Mouse (Mus musculus) midbrain, embryonic 16.5 days (tissue): Measurements from ENCODE around the gene Rhbdl1. TPM values are rescaled to one million over a fixed set of nuclear protein-coding genes. Genes with fewer than 3 reads are reported as not detected.

ENCODE experiments used
- ATAC-seq: fragments of 200-750 bp; cut with Nextera tagmentation; 2 replicates; pipeline ENCODE4 v1.8.0; 2017; ENCODE audit warnings: moderate TSS enrichment
- H3K27ac ChIP-seq: fragments of 300-500 bp; sonication (generic); 2 replicates; pipeline ENCODE4 v1.5.1; 2014; ENCODE audit warnings: mild to moderate bottlenecking, low read length, mixed read lengths
- H3K27me3 ChIP-seq: fragments of 300-500 bp; sonication (generic); 2 replicates; pipeline ENCODE4 v1.6.1; 2014; ENCODE audit warnings: low read depth, low read length, mixed read lengths; ENCODE audit not compliant: control insufficient read depth, insufficient read depth
- H3K36me3 ChIP-seq: fragments of 300-500 bp; sonication (generic); 2 replicates; pipeline ENCODE4 v1.6.1; 2014; ENCODE audit warnings: mild to moderate bottlenecking, low read length, moderate library complexity, mixed read lengths; ENCODE audit not compliant: control insufficient read depth, insufficient read depth
- H3K4me1 ChIP-seq: fragments of 300-500 bp; sonication (generic); 2 replicates; pipeline ENCODE4 v1.6.1; 2014; ENCODE audit warnings: mild to moderate bottlenecking, low read length, mixed read lengths; ENCODE audit not compliant: control insufficient read depth, insufficient read depth
- H3K4me2 ChIP-seq: fragments of 300-500 bp; sonication (generic); 2 replicates; pipeline ENCODE4 v1.6.1; 2014; ENCODE audit warnings: mild to moderate bottlenecking, low read length, mixed read lengths
- H3K4me3 ChIP-seq: fragments of 300-500 bp; sonication (generic); 2 replicates; pipeline ENCODE4 v1.5.1; 2014; ENCODE audit warnings: low read depth, mild to moderate bottlenecking, low read length, moderate library complexity, mixed read lengths
- H3K9ac ChIP-seq: fragments of 300-500 bp; sonication (generic); 2 replicates; pipeline ENCODE4 v1.6.1; 2014; ENCODE audit warnings: low read depth, low read length, mixed read lengths
- H3K9me3 ChIP-seq: fragments of 300-500 bp; sonication (generic); replicated peaks from 2 replicates; pipeline ENCODE4 v1.6.1; 2014; ENCODE audit warnings: mild to moderate bottlenecking, low read length, mixed read lengths; ENCODE audit not compliant: control insufficient read depth, poor library complexity, severe bottlenecking
- WGBS: fragments of 180-500 bp; shearing (Covaris S2); extraction: QIAGEN DNeasy Blood & Tissue Kit; methylation state at CpG from one replicate; pipeline ENCODE4 v1.1.7; 2014; 5-methylcytosine and 5-hydroxymethylcytosine counted together
- polyA plus RNA-seq: library from polyadenylated mRNA; unstranded; fragments of >200 nt; fragmentation: Nextera tagmentation; extraction: Ambion mirVana; gene quantifications from 2 replicates; pipeline ENCODE4 v1.2.1, GENCODE M21; 2015

Gene Rhbdl1
- polyA plus RNA-seq, 1 experiment from 2014 or later: 66.1 TPM

DNA sequence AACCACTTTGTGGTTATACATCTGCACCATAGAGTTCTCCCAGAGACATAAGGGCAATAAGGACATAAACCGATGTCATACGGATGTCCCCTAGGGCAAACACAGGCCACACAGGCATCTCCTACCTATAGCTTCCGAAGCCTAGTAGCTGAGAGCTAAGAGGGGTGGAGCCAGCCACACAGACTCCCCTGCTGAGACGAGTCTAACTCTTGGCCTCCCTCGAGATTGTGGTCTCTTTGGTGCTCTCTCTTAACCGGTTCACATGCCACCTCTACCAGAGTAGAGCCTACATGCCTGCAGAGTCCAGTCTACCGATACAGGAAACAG, 30.4 kb upstream of the Rhbdl1 start:
- no peaks in the 10 kb centered on the region for H3K36me3 ChIP-seq
- 18% methylated on average over 7 of the region's 7 CpGs for WGBS
- peak overlapping the region; percentile 99 for H3K4me2 ChIP-seq
- H3K27ac ChIP-seq: no peak overlapping the region
- H3K4me1 ChIP-seq: peaks cover 12% of the 10 kb centered on the region
- ATAC-seq: no peak
- H3K9ac ChIP-seq: peak overlapping the region; percentile 72
- no peaks in the 10 kb centered on the region for H3K9me3 ChIP-seq
- H3K4me3 ChIP-seq: peak overlapping the region; percentile 69
- no peaks in the 10 kb centered on the region for H3K27me3 ChIP-seq

- H3K9me3 ChIP-seq: no peaks in the 10 kb centered on the region
- no peaks in the 10 kb centered on the region for H3K36me3 ChIP-seq
- no peak overlapping the region for H3K9ac ChIP-seq
- no peaks in the 10 kb centered on the region for H3K27me3 ChIP-seq
- H3K4me3 ChIP-seq: no peak overlapping the region
- H3K4me1 ChIP-seq: peaks cover 19% of the 10 kb centered on the region
- 91% methylated on average over 3 of the region's 3 CpGs for WGBS
- no peak for ATAC-seq
- no peak overlapping the region for H3K27ac ChIP-seq
- no peak overlapping the region for H3K4me2 ChIP-seq
Observed at GRCm38 (mm10) chr17:25866172-25866571, 29.1 kb upstream of the Rhbdl1 start.

GRCm38 (mm10) chr17:25865288-25865687, 28.2 kb upstream of the Rhbdl1 start:
- Histone ChIP-seq H3K4me3 (no peak overlapping the region), H3K9ac (0 out of 2 replicates have a peak overlapping the region, but pooled peaks have one; percentile 3), H3K27ac (no peak overlapping the region), H3K36me3 (no peaks in the 10 kb centered on the region), H3K4me2 (no peak overlapping the region), H3K4me1 (peaks cover 27% of the 10 kb centered on the region), H3K9me3 (no peaks in the 10 kb centered on the region), H3K27me3 (no peaks in the 10 kb centered on the region)
- WGBS: 92% methylated on average over 11 of the region's 11 CpGs
- ATAC-seq: no peak

DNA sequence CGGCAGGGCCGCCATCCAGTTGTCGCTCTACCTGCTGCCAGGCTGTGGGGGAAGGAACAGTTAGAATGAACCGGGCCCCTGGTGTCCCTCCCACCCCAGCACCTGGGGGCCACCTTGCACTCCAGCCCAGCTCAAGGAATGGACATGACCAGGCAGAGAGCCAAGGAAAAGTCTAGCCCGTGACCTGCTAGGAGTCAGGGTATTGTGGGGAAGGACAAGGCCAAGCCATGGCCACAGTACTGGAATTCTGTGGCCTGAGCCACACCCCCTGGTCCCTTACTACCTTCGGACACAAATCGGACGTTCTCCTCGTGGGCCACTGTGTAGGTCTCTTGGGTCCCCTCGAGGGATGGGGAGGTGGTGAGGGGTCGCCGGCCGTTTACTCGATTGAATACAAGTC, 27.2 kb upstream of the Rhbdl1 start:
- H3K4me2 ChIP-seq: no peak overlapping the region
- no peak overlapping the region for H3K4me3 ChIP-seq
- peaks cover 29% of the 10 kb centered on the region for H3K4me1 ChIP-seq
- no peak overlapping the region for H3K27ac ChIP-seq
- H3K9me3 ChIP-seq: no peaks in the 10 kb centered on the region
- H3K9ac ChIP-seq: no peak overlapping the region
- 95% methylated on average over 14 of the region's 14 CpGs for WGBS
- no peak for ATAC-seq
- no peaks in the 10 kb centered on the region for H3K27me3 ChIP-seq
- H3K36me3 ChIP-seq: no peaks in the 10 kb centered on the region

DNA sequence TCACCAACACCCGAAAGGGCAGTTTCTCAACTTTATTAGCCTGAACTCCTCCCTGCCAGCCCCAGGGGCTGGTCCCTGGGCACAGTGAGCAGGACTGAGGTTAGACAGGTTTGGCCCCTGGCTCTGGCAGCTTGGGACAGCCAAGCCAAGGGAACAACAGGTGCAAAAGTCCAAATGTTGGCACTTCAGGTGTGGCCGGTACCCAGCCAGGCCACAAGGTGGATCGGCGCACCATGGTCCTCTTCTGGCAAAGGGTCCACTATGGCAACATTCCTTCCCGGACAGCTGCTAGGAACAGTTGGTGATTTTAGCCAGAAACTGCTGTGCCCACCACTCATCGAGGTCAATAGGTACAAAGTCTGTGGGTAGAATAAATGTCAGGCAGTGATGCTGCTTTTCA, 26.6 kb upstream of the Rhbdl1 start:
- no peak overlapping the region for H3K4me3 ChIP-seq
- H3K4me2 ChIP-seq: no peak overlapping the region
- no peak overlapping the region for H3K9ac ChIP-seq
- no peaks in the 10 kb centered on the region for H3K36me3 ChIP-seq
- 88% methylated on average over 6 of the region's 6 CpGs for WGBS
- H3K27me3 ChIP-seq: no peaks in the 10 kb centered on the region
- H3K4me1 ChIP-seq: peaks cover 29% of the 10 kb centered on the region
- no peak overlapping the region for H3K27ac ChIP-seq
- ATAC-seq: no peak
- H3K9me3 ChIP-seq: no peaks in the 10 kb centered on the region

DNA sequence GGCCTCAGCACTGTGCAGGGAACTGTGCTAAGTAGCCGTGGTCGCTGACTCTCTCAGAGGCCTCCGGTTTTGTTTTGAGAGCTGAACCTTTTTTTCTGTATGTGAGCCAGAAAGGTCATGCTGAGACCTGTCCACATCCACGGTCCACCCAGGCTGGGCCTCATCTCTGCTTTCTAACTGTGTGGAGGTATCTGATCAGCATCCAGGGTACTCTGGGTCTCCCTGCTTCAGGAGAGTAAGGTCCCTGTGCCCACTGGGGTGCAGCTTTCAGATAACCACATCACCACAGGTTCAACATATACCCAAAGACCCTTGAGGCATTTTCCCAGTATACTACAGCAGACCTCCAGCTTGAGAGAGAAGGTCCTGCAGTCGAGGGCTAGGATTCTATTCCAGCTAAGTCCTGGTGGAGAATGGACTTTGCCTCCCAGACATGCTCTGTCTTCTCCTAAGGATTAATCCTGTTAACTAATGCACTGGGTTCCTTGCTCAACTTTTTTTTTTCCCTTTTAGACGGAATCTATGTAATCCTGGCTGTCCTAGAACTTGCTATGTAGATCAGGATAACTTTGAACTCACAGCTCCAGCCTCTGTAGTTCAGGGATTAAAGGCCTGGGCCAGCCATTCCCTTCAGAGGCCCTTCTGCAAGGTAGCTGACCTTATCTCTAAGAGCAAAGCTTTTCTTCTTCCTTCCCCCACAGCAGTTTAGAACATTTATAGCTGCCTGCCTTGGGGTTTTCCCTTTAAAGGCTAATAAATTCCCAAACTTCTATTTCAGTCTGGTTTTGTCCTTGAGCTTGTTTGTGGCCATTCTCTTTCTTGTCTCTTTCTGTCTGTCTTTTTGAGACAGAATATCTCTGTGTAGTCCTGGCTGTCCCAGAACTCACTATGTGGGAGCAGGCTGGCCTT, 24.9 kb upstream of the Rhbdl1 start:
- Histone ChIP-seq H3K27me3 (no peaks in the 10 kb centered on the region), H3K9ac (peak overlapping the region; percentile 92), H3K36me3 (no peaks in the 10 kb centered on the region), H3K27ac (peak overlapping the region; percentile 89), H3K4me2 (peak overlapping the region; percentile 81), H3K4me3 (peak overlapping the region; percentile 75), H3K4me1 (peaks cover 21% of the 10 kb centered on the region), H3K9me3 (no peaks in the 10 kb centered on the region)
- ATAC-seq: no peak; the same call in 1 of the 2 replicates
- WGBS: 8% methylated on average over 6 of the region's 6 CpGs

- H3K9ac ChIP-seq: peak within 1 kb of the TSS; percentile 92
- 4% methylated on average over 65 of the region's 65 CpGs for WGBS
- peak within 1 kb of the TSS; percentile 75 for H3K4me3 ChIP-seq
- ATAC-seq: peak; percentile 93
- no peaks in the 10 kb centered on the region for H3K36me3 ChIP-seq
- peaks cover 17% of the 10 kb centered on the region for H3K4me1 ChIP-seq
- peak within 1 kb of the TSS; percentile 81 for H3K4me2 ChIP-seq
- no peaks in the 10 kb centered on the region for H3K27me3 ChIP-seq
- H3K9me3 ChIP-seq: no peaks in the 10 kb centered on the region
- peak within 1 kb of the TSS; percentile 89 for H3K27ac ChIP-seq
Observed at GRCm38 (mm10) chr17:25860832-25861703, 24.0 kb upstream of the Rhbdl1 start, which contains the start of gene Wdr90. Gene Wdr90, minus strand, starts transcription at chr17:25861501.

GRCm38 (mm10) chr17:25860229-25860628, 23.1 kb upstream of the Rhbdl1 start:
- Histone ChIP-seq H3K36me3 (no peaks in the 10 kb centered on the region), H3K27ac (no peak overlapping the region), H3K27me3 (no peaks in the 10 kb centered on the region), H3K9ac (peak overlapping the region; percentile 92; the same call in 1 of the 2 replicates), H3K4me3 (no peak overlapping the region), H3K9me3 (no peaks in the 10 kb centered on the region), H3K4me2 (peak overlapping the region; percentile 81), H3K4me1 (peaks cover 17% of the 10 kb centered on the region)
- WGBS: 93% methylated on average over 6 of the region's 6 CpGs
- ATAC-seq: no peak; the same call in 1 of the 2 replicates
